Mouse (Mus musculus) small intestine, adult 2 months (tissue): Measurements from ENCODE around the gene Psmb11. TPM values are rescaled to one million over a fixed set of nuclear protein-coding genes. Genes with fewer than 3 reads are reported as not detected.

Experiments
- H3K27ac ChIP-seq: fragments of 200-500 bp; 2 replicates; pipeline ENCODE4 v1.5.1; 2012; ENCODE audit warnings: low read depth, low read length, control low read depth, inconsistent platforms; ENCODE audit not compliant: insufficient read depth
- H3K27me3 ChIP-seq: fragments of 200-500 bp; 2 replicates; pipeline ENCODE4 v1.6.1; 2012; ENCODE audit warnings: mild to moderate bottlenecking, moderate library complexity, low read length, inconsistent platforms; ENCODE audit not compliant: control insufficient read depth, insufficient read depth
- H3K36me3 ChIP-seq: fragments of 200-500 bp; 2 replicates; pipeline ENCODE4 v1.6.1; 2012; ENCODE audit warnings: mild to moderate bottlenecking, low read length, control low read depth, inconsistent platforms; ENCODE audit not compliant: control insufficient read depth, insufficient read depth
- H3K4me1 ChIP-seq: fragments of 200-500 bp; 2 replicates; pipeline ENCODE4 v1.6.1; 2012; ENCODE audit warnings: low read length, inconsistent platforms, mixed read lengths; ENCODE audit not compliant: control insufficient read depth, insufficient read depth, insufficient read length
- H3K4me3 ChIP-seq: fragments of 200-500 bp; 2 replicates; pipeline ENCODE4 v1.5.1; 2012; ENCODE audit warnings: low read depth, mild to moderate bottlenecking, control low read depth, inconsistent platforms, low read length, moderate library complexity
- CTCF ChIP-seq: fragments of 200-500 bp; IDR thresholded peaks from 2 replicates; pipeline ENCODE4 v1.5.1; 2012; ENCODE audit warnings: low read depth, mild to moderate bottlenecking, control low read depth, inconsistent platforms, low read length, moderate library complexity, mixed read lengths; ENCODE audit not compliant: insufficient replicate concordance, insufficient read length; ENCODE audit errors: extremely low read depth
- POLR2A ChIP-seq: fragments of 200-500 bp; IDR thresholded peaks from 2 replicates; pipeline ENCODE4 v1.6.1; 2012; ENCODE audit warnings: low read depth, mild to moderate bottlenecking, control low read depth, inconsistent platforms, low read length, moderate library complexity
- WGBS: fragments of 180-500 bp; shearing (Covaris S2); methylation state at CpG from one replicate; pipeline ENCODE4 v1.1.7; 2018; 5-methylcytosine and 5-hydroxymethylcytosine counted together
- polyA plus RNA-seq: library from polyadenylated mRNA; depleted of rRNA; stranded (reverse); fragments of >200 nt; gene quantifications from 2 replicates; pipeline ENCODE4 v1.2.3, GENCODE M21; 2012

The Psmb11 gene
- polyA plus RNA-seq, 1 experiment: not detected

DNA sequence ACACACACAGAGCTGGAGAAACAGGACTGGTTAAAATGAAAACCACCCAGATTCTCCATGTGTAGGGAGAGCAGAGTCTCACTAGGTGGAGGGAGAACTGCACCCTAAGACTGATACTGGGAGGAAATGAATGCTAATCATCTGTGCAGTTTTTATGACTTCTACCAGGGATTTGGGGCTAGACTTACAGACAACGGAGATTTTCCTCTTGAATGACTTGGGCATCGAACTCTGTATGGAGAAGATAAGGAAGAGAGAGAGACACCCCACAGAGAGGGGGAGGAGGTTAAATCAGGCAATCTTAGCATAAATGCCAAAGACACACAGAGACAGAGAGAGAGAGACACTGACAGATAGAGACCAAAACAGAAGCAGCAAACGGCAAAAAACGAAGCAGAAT, 26.7 kb downstream of the Psmb11 start:
- H3K4me1 ChIP-seq: no peaks in the 10 kb centered on the region; the same call in 1 of the 2 replicates
- WGBS: 73% methylated on average over 4 of the region's 4 CpGs
- peaks cover 77% of the 10 kb centered on the region for H3K36me3 ChIP-seq
- H3K4me3 ChIP-seq: no peak overlapping the region
- TF ChIP-seq POLR2A: no peak
- TF ChIP-seq CTCF: no peak
- no peaks in the 10 kb centered on the region for H3K27me3 ChIP-seq
- no peak overlapping the region for H3K27ac ChIP-seq

DNA sequence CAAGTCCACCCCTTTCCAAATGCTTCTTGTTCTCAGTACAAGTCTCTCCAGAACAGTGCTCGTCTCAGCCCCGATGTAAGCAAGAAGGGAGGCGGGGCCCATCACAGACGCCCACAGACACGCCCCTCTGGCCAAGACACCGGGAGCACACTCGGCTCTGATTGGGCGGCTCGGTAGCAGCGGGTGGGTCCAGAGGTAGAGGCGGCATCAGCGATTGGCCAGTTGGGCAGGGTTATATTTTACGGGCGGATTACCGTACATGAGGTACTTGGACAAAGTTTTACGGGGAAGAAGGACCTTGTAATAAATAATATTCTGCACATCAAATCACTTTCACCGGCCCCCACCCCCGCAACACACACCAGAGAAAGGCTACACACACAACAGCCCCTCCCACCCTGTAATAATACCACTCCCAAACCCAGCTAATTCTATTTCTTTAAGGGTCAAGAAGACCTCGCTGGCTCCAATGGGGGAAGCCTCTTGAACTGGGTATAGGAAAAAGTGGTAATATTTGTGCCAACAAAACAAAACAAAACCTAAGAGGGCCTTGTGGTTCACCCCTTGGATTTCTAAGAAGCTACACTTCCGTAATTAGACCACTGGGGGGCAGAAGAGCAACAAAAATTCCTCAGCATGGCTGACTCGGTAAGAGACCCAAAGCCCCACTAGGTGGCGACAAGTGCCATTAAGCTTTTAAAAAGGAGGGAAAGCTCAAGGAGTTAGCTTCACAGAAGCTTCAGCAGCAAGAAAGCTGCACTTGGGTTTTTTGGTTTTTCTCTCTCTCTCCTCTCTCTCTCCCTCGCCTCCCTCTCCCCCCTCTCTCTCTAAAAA, 29.6 kb downstream of the Psmb11 start:
- TF ChIP-seq POLR2A: no peak
- TF ChIP-seq CTCF: peak; percentile 91; the same call in 1 of the 2 replicates
- Histone ChIP-seq H3K4me3 (no peak overlapping the region), H3K36me3 (peaks cover 52% of the 10 kb centered on the region), H3K27ac (no peak overlapping the region), H3K27me3 (no peaks in the 10 kb centered on the region), H3K4me1 (no peaks in the 10 kb centered on the region; the same call in 1 of the 2 replicates)
- 49% methylated on average over 23 of the region's 23 CpGs for WGBS

DNA sequence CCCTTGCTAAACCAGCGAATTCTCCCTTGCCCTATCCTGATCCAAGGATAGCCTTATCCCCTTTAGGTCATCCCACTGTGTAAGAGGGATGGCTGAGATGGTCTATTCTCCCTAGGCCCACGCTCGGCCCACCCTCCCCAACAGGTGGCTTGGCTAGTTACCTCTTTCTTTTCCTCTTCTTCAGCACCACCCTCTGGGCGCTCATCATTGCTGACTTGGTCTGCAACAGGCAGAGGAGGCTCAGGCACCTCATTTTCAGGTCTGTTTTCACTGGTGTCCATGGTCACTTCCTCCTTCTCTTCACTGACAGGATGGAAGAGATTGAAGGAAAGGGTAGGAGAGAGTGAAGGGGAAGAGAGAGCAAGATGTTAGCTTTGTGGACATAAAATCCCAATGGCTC, 30.3 kb downstream of the Psmb11 start:
- Histone ChIP-seq H3K27ac (no peak overlapping the region), H3K36me3 (peaks cover 50% of the 10 kb centered on the region), H3K4me1 (no peaks in the 10 kb centered on the region; the same call in 1 of the 2 replicates), H3K4me3 (no peak overlapping the region), H3K27me3 (no peaks in the 10 kb centered on the region)
- 75% methylated on average over 4 of the region's 4 CpGs for WGBS
- TF ChIP-seq CTCF (no peak), POLR2A (no peak)

DNA sequence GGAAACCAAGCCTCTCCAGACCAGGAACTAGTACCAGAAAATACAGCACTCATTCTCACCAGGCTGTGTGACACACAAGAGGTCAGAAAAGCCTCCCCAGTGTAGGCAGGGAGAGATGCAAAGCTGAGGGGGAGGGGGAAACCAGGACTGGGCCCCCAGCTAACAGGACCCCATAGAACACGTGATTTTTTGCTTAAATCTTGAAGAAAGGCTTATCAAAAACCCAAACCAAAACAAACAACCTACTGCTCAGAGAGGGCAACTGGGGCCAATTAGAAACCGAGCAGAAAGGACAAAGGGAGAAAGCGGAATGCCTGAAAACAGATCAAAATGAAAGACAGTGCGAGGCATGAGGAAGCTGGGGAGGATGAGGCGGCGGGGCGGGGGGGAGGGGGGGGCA, 31.6 kb downstream of the Psmb11 start:
- Histone ChIP-seq H3K4me3 (no peak overlapping the region), H3K4me1 (no peaks in the 10 kb centered on the region; the same call in 1 of the 2 replicates), H3K27ac (no peak overlapping the region), H3K36me3 (peaks cover 52% of the 10 kb centered on the region), H3K27me3 (no peaks in the 10 kb centered on the region)
- TF ChIP-seq POLR2A (no peak), CTCF (no peak)
- 3% methylated on average over 7 of the region's 7 CpGs for WGBS

DNA sequence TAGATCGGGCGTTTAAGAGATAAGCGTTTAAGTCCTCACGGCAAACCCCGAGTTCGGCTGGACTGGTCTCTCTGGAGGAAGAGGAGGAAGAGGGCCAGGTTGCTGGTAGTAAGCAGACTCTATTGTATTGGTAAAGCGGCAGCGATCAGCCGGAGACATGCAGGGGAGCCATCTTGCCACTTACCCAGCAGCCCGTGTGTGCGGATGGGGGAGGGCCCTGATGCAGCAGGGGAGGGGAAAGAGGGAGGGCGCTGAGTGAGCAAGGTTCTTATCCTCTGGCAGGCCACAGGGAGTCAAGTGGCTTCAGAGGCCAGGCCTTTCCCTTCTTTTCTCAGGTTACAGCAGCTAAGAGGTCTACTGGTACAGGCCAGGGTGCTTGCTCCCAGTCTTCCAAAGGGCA, 32.3 kb downstream of the Psmb11 start:
- no peaks in the 10 kb centered on the region for H3K27me3 ChIP-seq

DNA sequence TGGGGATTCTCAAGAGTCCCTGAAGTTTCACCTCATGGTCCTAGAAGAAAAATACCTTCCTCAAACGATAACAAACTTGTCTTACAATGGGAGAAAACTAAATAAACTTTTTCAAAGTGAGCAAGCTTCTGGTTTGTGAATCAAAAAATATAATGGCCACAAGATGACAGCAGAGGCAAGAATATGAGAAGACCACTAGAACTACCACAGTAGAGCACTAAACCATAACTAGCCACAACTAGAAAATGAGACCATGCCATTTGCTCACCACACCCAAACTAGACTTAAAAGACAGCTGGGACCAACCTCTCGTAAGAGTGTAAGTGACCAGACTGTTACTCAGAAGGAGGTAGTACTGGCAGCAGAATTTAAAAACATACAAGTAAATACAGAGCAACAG, 38.8 kb downstream of the Psmb11 start:
- TF ChIP-seq CTCF: no peak
- no peak for TF ChIP-seq POLR2A
- 83% methylated on average over 2 of the region's 2 CpGs for WGBS
- Histone ChIP-seq H3K27ac (no peak overlapping the region), H3K4me1 (no peaks in the 10 kb centered on the region), H3K36me3 (peaks cover 80% of the 10 kb centered on the region), H3K4me3 (no peak overlapping the region), H3K27me3 (no peaks in the 10 kb centered on the region)

More for the DNA sequence above, 32.3 kb downstream of the Psmb11 start:
- Histone ChIP-seq H3K4me3 (peak overlapping the region; percentile 74), H3K36me3 (peaks cover 51% of the 10 kb centered on the region), H3K27ac (no peak overlapping the region), H3K4me1 (no peaks in the 10 kb centered on the region; the same call in 1 of the 2 replicates)
- no peak for TF ChIP-seq POLR2A
- TF ChIP-seq CTCF: no peak
- WGBS: 3% methylated on average over 12 of the region's 12 CpGs

DNA sequence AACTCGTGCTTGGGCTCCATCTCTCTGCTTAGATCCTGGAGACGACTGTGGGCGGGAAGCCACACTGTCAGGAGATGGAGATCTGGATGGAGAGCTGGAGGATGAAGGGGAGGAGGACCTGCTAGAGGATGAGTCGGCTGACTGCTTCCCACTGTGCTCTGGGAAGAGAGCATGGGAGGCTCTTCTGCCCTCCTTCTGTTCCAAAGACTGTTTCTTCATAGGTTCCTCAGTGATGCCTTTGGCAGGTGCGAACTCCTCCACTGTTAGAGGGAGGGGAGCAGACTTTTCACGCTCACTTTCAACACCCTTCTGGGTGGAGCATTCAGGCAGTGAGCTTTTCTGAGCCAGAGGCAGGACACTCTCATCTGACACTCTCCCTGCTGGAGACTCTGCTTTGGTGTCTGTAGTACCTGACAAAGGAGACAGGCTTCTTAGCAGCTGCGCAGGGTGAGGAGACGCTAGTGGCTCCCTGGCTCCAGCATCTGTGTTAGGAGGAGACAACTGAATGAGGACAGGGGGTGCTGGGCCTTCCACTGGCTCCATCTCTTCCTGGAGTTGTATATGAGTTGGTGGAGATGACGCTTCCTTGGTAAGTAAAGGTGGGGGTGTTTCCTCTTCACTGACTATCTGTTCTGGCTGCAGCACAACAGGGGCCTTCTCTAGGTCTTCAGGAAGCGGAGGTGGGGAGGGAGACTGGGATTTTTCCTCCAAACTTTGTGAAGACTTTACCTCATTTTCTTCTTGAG, 43.4 kb downstream of the Psmb11 start:
- Histone ChIP-seq H3K27me3 (no peaks in the 10 kb centered on the region), H3K27ac (no peak overlapping the region), H3K36me3 (peaks cover 76% of the 10 kb centered on the region), H3K4me1 (no peaks in the 10 kb centered on the region), H3K4me3 (no peak overlapping the region)
- TF ChIP-seq CTCF (no peak), POLR2A (no peak)
- 90% methylated on average over 10 of the region's 10 CpGs for WGBS
